In the genomic region with DNA sequence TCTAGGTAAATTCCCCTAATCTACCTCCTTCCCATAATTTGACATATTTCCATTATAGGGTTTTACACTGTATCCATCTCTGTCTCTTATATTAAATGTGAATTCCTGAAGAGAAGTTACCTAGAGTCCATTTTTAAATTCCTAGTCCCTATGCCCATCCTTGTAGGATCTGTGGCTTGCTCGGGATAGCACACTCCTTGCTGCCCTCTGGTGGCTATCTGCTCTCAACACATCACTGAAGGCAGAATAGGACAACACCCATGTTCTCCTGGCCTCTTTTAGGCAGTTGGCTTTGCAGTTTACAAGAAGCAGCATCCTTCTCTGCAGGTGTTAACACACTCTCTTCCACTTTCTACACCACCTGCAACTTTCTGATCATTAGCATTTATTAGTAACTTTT, we compare ENCODE assay signal across 9 mouse cellular contexts. TPM values are rescaled to one million over a fixed set of nuclear protein-coding genes. Genes with fewer than 3 reads are reported as not detected.
A peak's percentile ranks its signal among the peaks of the same experiment; 100 is the strongest.
DNase-seq lines count a peak whose midpoint lies in the region; TF ChIP-seq lines count a peak whose summit lies in the region.
"Had no signal": no experiment of that assay in that cellular context is flagged by ENCODE, and none has a peak within 500 bp of the region (broad histone marks: within the 10 kb centered on the region; RNA-seq: fewer than 3 reads in every experiment).

No protein-coding gene starts in this region.

- no peaks in the 10 kb centered on the region for H3K27me3 ChIP-seq in embryonic facial prominence, embryonic 10.5 days (replicated peaks; ENCODE audit: low read depth, poor library complexity, severe bottlenecking)

- H3K36me3 ChIP-seq in embryonic facial prominence, embryonic 10.5 days (replicated peaks) = no peaks in the 10 kb centered on the region

- 3% methylated on average over 1 of the region's 1 CpGs for WGBS in embryonic facial prominence, embryonic 10.5 days

- H3K4me1 ChIP-seq in embryonic facial prominence, embryonic 10.5 days = peaks cover 7% of the 10 kb centered on the region

- intact Hi-C loops in left cerebral cortex, adult 2 months (cut with DNase I) = loop anchor here (5.0 kb wide), 1 partner anchor 761 kb away; no protein-coding TSS in a partner anchor

- TF ChIP-seq CTCF in left cerebral cortex, adult 2 months (IDR thresholded peaks at IDR 0.05) = peak; percentile 86

- H3K4me3 ChIP-seq in left cerebral cortex, adult 2 months = no peak overlapping the region
- H3K4me3 ChIP-seq in embryonic facial prominence, embryonic 10.5 days = no peak overlapping the region

- DNase-seq in left cerebral cortex, adult 2 months (ENCODE audit: extremely low spot score in 1 of 2, low spot score in 2 of 2) = peak; percentile 48 to 51
- no peak for DNase-seq in left cerebral cortex, adult 8-10 months (ENCODE audit: low spot score in 2 of 2)
- DNase-seq in ES-CJ7 (ENCODE audit: low read depth, low spot score) = peak; percentile 70
- peak; percentile 67 for DNase-seq in adrenal gland, postnatal 14 days
- peak; percentile 60 for DNase-seq in embryonic facial prominence, embryonic 10.5 days (ENCODE audit: low spot score)
- DNase-seq in kidney, postnatal 36 days = peak; percentile 59 to 80
- DNase-seq in retina, embryonic 14.5 days (ENCODE audit: low spot score) = peak; percentile 81
- no peak for DNase-seq in spleen, postnatal 4 days (ENCODE audit: low spot score in 2 of 2)

- H3K27ac ChIP-seq in left cerebral cortex, adult 2 months = no peak overlapping the region
- H3K27ac ChIP-seq in embryonic facial prominence, embryonic 10.5 days (replicated peaks) = no peak overlapping the region
- H3K27ac ChIP-seq: macrophage had no signal

- H3K9me3 ChIP-seq in embryonic facial prominence, embryonic 10.5 days = no peaks in the 10 kb centered on the region

RNA-seq across cellular contexts. Expression of gene Snx19, which starts 4.0 kb away (rescaled TPM):
- 10 to 100 TPM; 45.5 to 46.9 TPM for total RNA-seq in left cerebral cortex, adult 2 months (2021)
- 10 to 100 TPM; 49.1 to 54.6 (median 50.6) TPM for total RNA-seq in left cerebral cortex, adult 8-10 months (2022)
- total RNA-seq in adrenal gland, postnatal 14 days (2021) = 24.8 and 25.4 TPM in 2 replicates
- 21.0 and 22.6 TPM in 2 replicates for polyA plus RNA-seq in embryonic facial prominence, embryonic 10.5 days (2016; fragmentation: Nextera tagmentation; extraction: Ambion mirVana)

Comparison
In these comparisons a context has a peak if more than half of its experiments do, and no peak if none do; other contexts are left out.
1. DNase-seq: peak in left cerebral cortex, adult 2 months (2 of 2), ES-CJ7 (single experiment), adrenal gland, postnatal 14 days (single experiment), embryonic facial prominence, embryonic 10.5 days (single experiment), kidney, postnatal 36 days (2 of 2) and retina, embryonic 14.5 days (single experiment); none in left cerebral cortex, adult 8-10 months (0 of 2) and spleen, postnatal 4 days (0 of 2).